Mouse (Mus musculus): ENCODE results near the gene Ip6k3.

DNA sequence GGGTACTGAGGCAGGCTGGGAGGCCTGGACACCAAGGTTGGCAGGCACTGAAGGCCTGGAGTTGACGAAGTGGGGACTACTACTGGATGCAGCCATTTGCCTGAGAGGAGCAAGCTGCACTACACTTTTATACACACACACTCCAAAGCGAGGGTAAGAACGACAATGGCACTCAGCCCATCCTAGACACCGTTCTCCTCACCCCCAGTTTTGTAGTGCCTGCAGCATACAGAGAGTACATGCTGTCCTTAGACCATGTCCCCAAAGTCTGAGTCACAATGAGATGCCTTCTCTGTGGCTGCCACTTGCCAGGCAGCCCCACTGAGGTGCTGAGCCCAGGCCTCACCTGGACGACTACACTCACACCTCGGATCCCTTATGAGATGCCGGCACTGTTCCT, 37.8 kb downstream of the Ip6k3 start:
- no peak for TF ChIP-seq POLR2A (IDR thresholded peaks at IDR 0.05; ENCODE audit: extremely low read depth, insufficient read depth, low read length)
- no peak for TF ChIP-seq CTCF (IDR thresholded peaks at IDR 0.05; ENCODE audit: low read depth, low read length)
